Comparison of ENCODE assay signal across 8 mouse cellular contexts in the genomic region with DNA sequence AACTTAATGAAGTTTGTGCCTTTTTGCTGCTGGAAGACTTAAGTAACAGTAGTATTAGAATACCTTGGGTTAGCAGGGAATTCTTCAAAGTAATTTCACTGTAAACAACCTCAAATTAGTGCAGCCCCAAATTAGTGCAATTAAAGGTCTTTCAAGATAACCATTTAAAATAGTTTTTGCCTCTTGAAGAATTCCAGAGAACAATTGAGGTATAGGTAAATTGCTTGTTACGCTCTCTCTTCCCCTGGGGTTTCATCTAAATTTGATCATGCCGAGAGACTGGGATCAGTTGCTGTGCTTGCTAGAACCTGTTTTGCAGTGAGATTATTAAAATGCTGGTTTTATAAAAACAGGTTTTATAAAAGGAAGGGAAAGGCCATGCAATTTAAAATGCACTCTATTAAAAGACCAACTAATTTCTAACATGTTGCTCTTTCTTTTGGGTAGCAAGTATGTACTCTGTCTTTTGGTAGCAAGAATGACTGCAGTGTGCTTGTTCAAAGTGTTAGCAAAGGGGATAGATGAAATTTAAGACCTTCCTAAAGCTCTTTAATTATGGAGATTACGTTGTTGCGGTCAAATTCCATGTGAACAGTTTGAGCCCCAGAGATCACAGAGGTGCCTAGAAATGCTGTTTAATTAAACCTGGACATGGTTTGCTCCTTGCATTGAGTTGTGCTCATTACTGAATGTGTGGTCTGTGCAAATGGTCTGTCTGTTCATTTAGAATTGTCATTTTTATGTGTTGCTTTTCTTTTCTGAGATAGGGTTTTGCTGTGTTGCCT. TPM values are rescaled to one million over a fixed set of nuclear protein-coding genes. Genes with fewer than 3 reads are reported as not detected.
A peak's percentile ranks its signal among the peaks of the same experiment; 100 is the strongest.
DNase-seq lines count a peak whose midpoint lies in the region; ATAC-seq and TF ChIP-seq lines count a peak whose summit lies in the region.

No protein-coding gene starts in this region.

- no peak for ATAC-seq in kidney, embryonic 16.5 days (ENCODE audit: low FRiP score, low TSS enrichment)
- ATAC-seq in hindbrain, embryonic 16.5 days: no peak
- ATAC-seq in midbrain, embryonic 15.5 days (replicated peaks): no peak

- H3K9me3 ChIP-seq in kidney, embryonic 16.5 days (ENCODE audit: low read length): no peaks in the 10 kb centered on the region
- no peaks in the 10 kb centered on the region for H3K9me3 ChIP-seq in hindbrain, embryonic 16.5 days (ENCODE audit: control insufficient read depth, low read length)
- no peaks in the 10 kb centered on the region for H3K9me3 ChIP-seq in midbrain, embryonic 15.5 days

- TF ChIP-seq POLR2A in cortical plate, adult 2 months (IDR thresholded peaks at IDR 0.05; ENCODE audit: extremely low read depth, insufficient read depth, low read length): no peak

- peak overlapping the region; percentile 78 for H3K4me2 ChIP-seq in kidney, embryonic 16.5 days (replicated peaks; ENCODE audit: low read depth, low read length)
- H3K4me2 ChIP-seq in hindbrain, embryonic 16.5 days (ENCODE audit: low read length): peak overlapping the region; percentile 67
- H3K4me2 ChIP-seq in midbrain, embryonic 15.5 days: peak overlapping the region; percentile 75

- no peak overlapping the region for H3K27ac ChIP-seq in kidney, embryonic 16.5 days (ENCODE audit: low read length)
- no peak overlapping the region for H3K27ac ChIP-seq in cortical plate, adult 2 months (ENCODE audit: insufficient read depth, low read length)
- H3K27ac ChIP-seq in hindbrain, embryonic 16.5 days (ENCODE audit: low read depth, low read length): no peak overlapping the region
- H3K27ac ChIP-seq in midbrain, embryonic 15.5 days: no peak overlapping the region

- no peaks in the 10 kb centered on the region for H3K36me3 ChIP-seq in kidney, embryonic 16.5 days (ENCODE audit: insufficient read depth, low read length)
- H3K36me3 ChIP-seq in hindbrain, embryonic 16.5 days (ENCODE audit: control insufficient read depth, insufficient read depth, low read length): no peaks in the 10 kb centered on the region
- no peaks in the 10 kb centered on the region for H3K36me3 ChIP-seq in midbrain, embryonic 15.5 days (replicated peaks)

- H3K27me3 ChIP-seq in kidney, embryonic 16.5 days (ENCODE audit: insufficient read depth, low read length): no peaks in the 10 kb centered on the region
- no peaks in the 10 kb centered on the region for H3K27me3 ChIP-seq in hindbrain, embryonic 16.5 days (replicated peaks; ENCODE audit: control insufficient read depth, insufficient read depth, low read length)
- H3K27me3 ChIP-seq in midbrain, embryonic 15.5 days (replicated peaks): no peaks in the 10 kb centered on the region

- peaks cover 16% of the 10 kb centered on the region; the same call in 1 of the 2 replicates for H3K4me1 ChIP-seq in kidney, embryonic 16.5 days (ENCODE audit: insufficient read depth, low read length)
- H3K4me1 ChIP-seq in cortical plate, adult 2 months (ENCODE audit: control insufficient read depth, insufficient read depth, low read length): no peaks in the 10 kb centered on the region; the same call in 1 of the 2 replicates
- H3K4me1 ChIP-seq in hindbrain, embryonic 16.5 days (ENCODE audit: control insufficient read depth, insufficient read depth, low read depth, low read length): peaks cover 8% of the 10 kb centered on the region
- peaks cover 16% of the 10 kb centered on the region for H3K4me1 ChIP-seq in midbrain, embryonic 15.5 days

- 35% methylated on average over 4 of the region's 4 CpGs for WGBS in kidney, embryonic 16.5 days
- WGBS in hindbrain, embryonic 16.5 days: 33% methylated on average over 4 of the region's 4 CpGs
- WGBS in midbrain, embryonic 15.5 days: 33% methylated on average over 4 of the region's 4 CpGs

- peak overlapping the region; percentile 94; the same call in 1 of the 2 replicates for H3K9ac ChIP-seq in kidney, embryonic 16.5 days (replicated peaks; ENCODE audit: low read length)
- peak overlapping the region; percentile 98; the same call in 1 of the 2 replicates for H3K9ac ChIP-seq in hindbrain, embryonic 16.5 days (ENCODE audit: low read depth, low read length)
- H3K9ac ChIP-seq in midbrain, embryonic 15.5 days: 0 out of 2 replicates have a peak overlapping the region, but pooled peaks have one; percentile 89

- intact Hi-C loops in left cerebral cortex, postnatal 14 days (cut with DNase I): loop anchor here (5.0 kb wide), 1 partner anchor 59 kb away; no protein-coding TSS in a partner anchor

- no peak for TF ChIP-seq CTCF in cortical plate, adult 2 months (IDR thresholded peaks at IDR 0.05; ENCODE audit: extremely low read depth, insufficient read depth, low read length)

- peak overlapping the region; percentile 89 for H3K4me3 ChIP-seq in kidney, embryonic 16.5 days (ENCODE audit: low read length)
- peak overlapping the region; percentile 96; the same call in 1 of the 2 replicates for H3K4me3 ChIP-seq in cortical plate, adult 2 months (ENCODE audit: insufficient read depth, low read length)
- H3K4me3 ChIP-seq in hindbrain, embryonic 16.5 days (ENCODE audit: low read length): peak overlapping the region; percentile 89
- H3K4me3 ChIP-seq in midbrain, embryonic 15.5 days: peak overlapping the region; percentile 81

- DNase-seq in kidney, adult 11 months: no peak
- no peak for DNase-seq in adrenal gland, postnatal 36 days
- DNase-seq in thymus, postnatal 10 days (ENCODE audit: low spot score in 2 of 2): no peak
- no peak for DNase-seq in left cerebral cortex, postnatal 14 days (ENCODE audit: low spot score in 2 of 2)

RNA-seq across cellular contexts. Expression of gene Osbpl8, which starts 1.7 kb away (rescaled TPM):
- 7.1 and 8.6 TPM in 2 replicates for polyA plus RNA-seq in kidney, embryonic 16.5 days (2015; fragmentation: Nextera tagmentation; extraction: Ambion mirVana)
- polyA plus RNA-seq in cortical plate, adult 2 months (2012; rRNA removed): 26.4 and 30.1 TPM in 2 replicates
- polyA plus RNA-seq in hindbrain, embryonic 16.5 days (2015; fragmentation: Nextera tagmentation; extraction: Ambion mirVana): 12.5 and 13.2 TPM in 2 replicates
- polyA plus RNA-seq in midbrain, embryonic 15.5 days (2015; fragmentation: Nextera tagmentation; extraction: Ambion mirVana): 18.0 and 18.1 TPM in 2 replicates
- 10 to 100 TPM; 26.1 to 30.9 TPM for total RNA-seq in adrenal gland, postnatal 36 days (2021)
- total RNA-seq in left cerebral cortex, postnatal 14 days (2021): 10 to 100 TPM; 75.1 to 77.7 TPM
